Mouse (Mus musculus) CD4-positive, CD25-positive, alpha-beta regulatory T cell, adult 2 months (primary cell): ENCODE data around the gene Pde4b.

Source experiments
- DNase-seq: peaks from one replicate; pipeline ENCODE4 v3.0.0-alpha.2; 2012; ENCODE audit warnings: low read depth, low spot score

Gene Pde4b

GRCm38 (mm10) chr4:102573361-102573781, 486.0 kb downstream of the Pde4b start:
- no peak for DNase-seq

DNA sequence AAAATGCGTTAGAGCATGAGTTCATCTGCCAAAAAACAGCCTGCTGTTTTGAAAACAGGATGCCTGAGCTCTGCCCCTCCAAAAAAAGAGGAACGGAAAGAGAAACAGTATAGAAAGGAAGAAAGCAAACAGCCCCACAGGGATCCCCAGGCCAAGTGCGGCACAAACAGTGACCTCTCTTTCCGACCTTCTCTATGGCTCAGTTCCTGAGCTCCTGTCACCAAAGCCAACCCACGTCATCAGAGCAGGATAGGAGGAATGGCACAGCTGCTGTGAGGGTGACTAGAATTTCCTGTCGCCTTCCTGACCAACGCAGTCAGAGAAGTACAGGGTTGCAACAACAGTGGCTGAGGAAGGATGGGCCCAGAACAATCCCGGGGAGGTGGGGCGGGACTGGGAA, 486.9 kb downstream of the Pde4b start:
- peak; percentile 56 for DNase-seq

- DNase-seq: no peak
Observed at GRCm38 (mm10) chr4:102574666-102575254, 487.4 kb downstream of the Pde4b start.

GRCm38 (mm10) chr4:102576109-102576508, 488.8 kb downstream of the Pde4b start:
- DNase-seq: no peak

DNA sequence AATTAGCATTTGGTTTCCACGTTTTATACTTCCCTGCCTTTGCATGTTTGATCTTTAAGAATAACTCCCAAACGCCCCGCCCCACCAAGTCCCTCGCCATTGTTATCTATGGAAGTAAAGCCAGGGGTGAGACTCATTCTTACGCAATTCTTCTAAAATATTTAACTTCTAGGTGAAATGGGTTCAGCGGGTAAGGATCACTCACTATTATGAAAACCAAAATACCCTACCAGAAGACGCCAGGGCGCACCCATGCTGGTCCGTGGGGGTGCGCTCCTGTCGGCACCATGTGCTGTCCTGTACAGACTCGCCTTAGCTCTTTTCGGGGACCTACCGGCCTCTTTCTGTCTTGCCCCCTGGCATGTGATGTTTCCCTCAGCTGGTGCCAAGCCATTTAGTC, 490.3 kb downstream of the Pde4b start:
- no peak for DNase-seq

DNA sequence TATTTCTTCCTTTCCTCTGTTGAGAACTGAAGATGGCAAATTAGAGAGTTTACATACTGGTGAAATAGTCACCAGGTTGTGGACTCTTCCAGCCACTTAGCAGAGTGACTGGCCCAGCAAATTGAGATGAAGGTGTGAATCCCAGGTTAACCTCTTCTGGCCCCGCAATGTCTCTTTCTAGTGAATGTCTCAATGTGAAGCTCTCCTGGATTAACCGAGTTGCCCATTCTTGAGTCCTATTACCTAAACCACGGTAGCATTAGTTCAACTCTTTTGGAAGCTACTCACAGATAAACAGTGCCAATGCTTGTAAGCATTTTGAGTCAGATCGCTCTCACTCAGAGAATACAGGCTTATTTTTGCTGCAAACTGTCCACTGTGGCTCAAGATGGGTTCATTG, 491.7 kb downstream of the Pde4b start:
- DNase-seq: no peak

- no peak for DNase-seq
Observed at GRCm38 (mm10) chr4:102579746-102580145, 492.4 kb downstream of the Pde4b start.

GRCm38 (mm10) chr4:102582165-102582749, 494.9 kb downstream of the Pde4b start:
- DNase-seq: no peak

DNA sequence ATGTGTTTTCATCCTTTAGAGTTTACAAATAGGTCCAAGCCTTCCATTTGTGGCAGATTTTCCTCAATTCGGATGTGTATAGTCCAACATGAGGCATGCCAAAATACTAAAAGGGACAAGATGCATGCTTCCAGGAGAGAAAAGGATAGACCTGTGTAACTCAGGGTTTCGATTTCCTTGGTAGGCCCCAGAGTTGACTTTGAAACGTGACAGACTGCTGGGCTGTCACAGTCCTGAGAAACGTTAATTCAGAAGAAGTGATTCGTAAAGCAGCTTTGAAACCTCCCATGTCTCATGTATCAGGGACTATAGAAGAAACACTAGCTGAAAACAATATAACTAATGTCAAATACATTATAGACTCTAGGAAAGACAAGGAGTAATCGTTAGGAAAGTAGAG, 495.6 kb downstream of the Pde4b start:
- no peak for DNase-seq

DNA sequence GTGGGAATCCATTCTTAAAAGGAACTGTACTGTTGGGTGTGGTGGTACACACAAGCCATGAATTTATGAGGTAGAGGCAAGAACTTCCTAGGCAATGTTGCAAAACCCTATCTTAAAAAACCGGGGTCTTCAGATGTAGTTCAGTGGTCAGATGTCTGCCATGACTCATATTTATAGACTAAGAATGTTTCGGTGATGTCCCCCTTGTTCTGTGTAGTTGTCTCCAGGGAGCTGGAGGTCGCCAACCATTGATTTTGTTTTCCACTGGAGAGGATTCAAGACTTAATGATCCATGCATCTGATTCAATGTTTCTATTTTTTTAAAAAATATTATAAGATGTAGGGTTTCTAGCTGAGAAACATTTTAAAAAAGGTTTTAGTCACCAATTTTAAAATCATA, 496.1 kb downstream of the Pde4b start:
- DNase-seq: no peak

GRCm38 (mm10) chr4:102584601-102585265, 497.4 kb downstream of the Pde4b start:
- no peak for DNase-seq

- peak; percentile 27 for DNase-seq
Observed at GRCm38 (mm10) chr4:102585541-102585940, 498.2 kb downstream of the Pde4b start.

DNA sequence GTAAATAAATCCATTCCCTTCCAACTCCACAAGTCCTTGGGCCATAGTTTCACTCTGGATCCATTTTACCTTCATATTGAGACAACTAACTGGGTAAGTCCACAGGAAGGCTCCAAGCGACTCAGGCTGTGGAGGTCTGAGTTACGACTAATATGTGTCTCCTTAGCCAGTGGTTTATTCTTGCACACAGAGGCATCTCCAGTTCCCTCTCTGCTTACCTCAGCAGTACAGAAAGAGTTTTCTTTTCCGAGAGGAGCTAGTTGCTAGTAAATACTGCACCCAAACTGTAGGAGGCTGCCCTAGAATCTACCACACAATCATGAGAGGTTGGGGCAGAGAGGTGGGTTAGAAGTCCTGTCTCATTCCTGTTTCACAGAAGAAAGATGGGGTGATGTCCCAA, 499.4 kb downstream of the Pde4b start:
- DNase-seq: no peak

DNA sequence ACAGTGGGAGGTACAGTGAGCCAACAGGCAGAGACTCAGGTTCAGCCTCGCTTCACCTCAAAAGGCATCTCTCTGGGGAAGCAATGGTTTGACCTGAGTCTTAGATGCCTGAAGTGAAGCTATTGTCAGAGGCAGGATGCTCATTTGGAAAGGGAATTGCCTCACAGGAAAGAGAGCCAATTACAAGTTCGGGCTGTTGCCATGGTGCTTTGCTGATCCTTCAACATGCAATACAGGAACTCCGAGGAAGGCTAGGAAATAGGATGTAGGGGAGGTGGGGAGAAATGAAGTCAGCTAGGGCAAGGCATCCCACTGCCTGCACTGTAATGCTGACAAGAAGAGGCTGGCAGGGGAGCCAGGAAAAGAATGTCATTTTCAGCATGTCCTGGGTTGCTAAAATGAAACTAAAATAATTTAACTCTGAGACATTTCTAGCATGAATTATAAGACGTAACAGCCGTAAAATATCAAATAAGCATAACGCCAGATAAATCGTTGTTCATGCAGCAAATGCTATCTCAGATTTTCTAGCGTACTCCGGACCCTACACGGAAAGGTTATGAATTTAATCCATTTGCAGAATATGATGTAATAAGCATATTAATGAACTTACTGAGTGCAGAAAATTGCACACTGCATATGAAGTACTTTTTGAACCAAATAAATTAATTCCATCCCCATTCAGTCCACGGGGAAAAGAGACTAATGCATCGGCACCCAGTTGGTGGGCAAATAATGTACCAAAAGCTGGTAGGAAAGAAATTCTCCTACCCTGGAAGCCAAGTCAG, 501.5 kb downstream of the Pde4b start:
- no peak for DNase-seq

GRCm38 (mm10) chr4:102589537-102590031, 502.2 kb downstream of the Pde4b start:
- no peak for DNase-seq

GRCm38 (mm10) chr4:102591798-102592197, 504.5 kb downstream of the Pde4b start:
- DNase-seq: no peak

DNA sequence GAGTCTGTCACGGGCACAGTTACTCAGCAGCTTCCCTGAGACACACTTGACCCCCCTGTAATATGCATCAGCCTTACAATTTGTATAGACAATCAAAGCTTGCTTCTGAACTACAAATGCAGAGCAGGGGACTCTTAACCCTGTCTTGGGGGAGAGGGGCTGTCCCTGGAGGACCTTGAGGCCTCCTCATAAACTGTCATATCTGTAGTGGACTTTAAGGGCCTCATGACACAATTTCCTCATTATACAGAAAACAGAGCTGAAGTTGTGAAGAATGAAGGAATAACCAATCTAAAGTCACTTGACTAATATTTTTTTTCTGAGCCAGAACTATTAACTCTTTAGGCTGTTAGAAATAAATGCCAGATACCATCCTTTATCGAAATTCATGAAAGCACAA, 505.2 kb downstream of the Pde4b start:
- DNase-seq: no peak

- no peak for DNase-seq
Observed at GRCm38 (mm10) chr4:102593631-102594030, 506.3 kb downstream of the Pde4b start.

- DNase-seq: no peak
Observed at GRCm38 (mm10) chr4:102594506-102594905, 507.2 kb downstream of the Pde4b start.

GRCm38 (mm10) chr4:102603968-102604367, 516.6 kb downstream of the Pde4b start:
- DNase-seq: no peak

GRCm38 (mm10) chr4:102605231-102605630, 517.9 kb downstream of the Pde4b start:
- no peak for DNase-seq

DNA sequence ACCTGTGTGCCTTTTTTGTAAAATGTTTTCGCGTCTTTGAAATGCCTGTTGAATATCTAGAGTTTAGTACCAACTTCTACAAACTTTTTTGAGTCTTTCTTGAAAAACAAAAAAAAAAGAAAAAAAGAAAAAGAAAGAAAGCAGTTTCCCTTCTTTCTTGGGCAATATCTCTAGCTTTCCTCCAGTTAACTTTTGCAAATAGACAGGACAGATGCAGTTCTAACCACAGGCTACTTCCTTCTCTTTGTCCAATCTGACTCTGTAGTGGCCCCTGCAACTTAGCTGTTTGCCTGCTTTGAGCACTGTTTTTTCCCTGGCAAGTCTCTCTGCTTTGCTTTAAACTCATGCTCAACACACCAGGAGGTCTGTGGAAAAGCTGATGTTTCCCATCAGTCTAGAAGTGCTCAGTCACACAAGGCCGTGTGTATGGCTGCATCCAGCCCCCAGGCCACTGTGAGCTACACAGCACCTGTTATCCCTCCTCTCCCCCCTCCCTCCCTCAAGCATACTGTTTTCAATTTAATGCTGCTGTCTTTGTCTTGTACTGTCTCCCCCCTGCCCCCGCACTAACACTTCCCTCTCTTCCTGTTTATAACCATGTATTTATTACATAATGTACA, 518.5 kb downstream of the Pde4b start:
- DNase-seq: no peak
